Mouse (Mus musculus) MEL (cell line): ENCODE measurements around the gene Zfp512b. TPM values are rescaled to one million over a fixed set of nuclear protein-coding genes. Genes with fewer than 3 reads are reported as not detected.

Experiments used
- DNase-seq: peaks from one replicate; pipeline ENCODE4 v3.0.0; 2011; ENCODE audit warnings: low read depth, low spot score
- H3K27ac ChIP-seq: 2 replicates; pipeline ENCODE4 v1.5.1; 2012; ENCODE audit warnings: low read depth, mild to moderate bottlenecking, control low read depth, low read length, moderate library complexity; ENCODE audit not compliant: control insufficient read depth
- H3K27me3 ChIP-seq, 2 experiments: fragments of 150-350 bp in 1 of 2; sonication (generic) in 1 of 2; 2 replicates each; pipeline ENCODE4 v1.6.1; 2012; ENCODE audit warnings: low read length in 2 of 2, mild to moderate bottlenecking in 2 of 2, improper control_type of control experiment in 1 of 2, moderate library complexity in 1 of 2; ENCODE audit not compliant: insufficient read depth in 2 of 2, control insufficient read depth in 1 of 2
- H3K36me3 ChIP-seq, 2 experiments: 2 replicates each; pipeline ENCODE4 v1.6.1; 2012 to 2014; ENCODE audit warnings: low read length in 2 of 2, improper control_type of control experiment in 1 of 2, inconsistent platforms in 1 of 2, mild to moderate bottlenecking in 1 of 2; ENCODE audit not compliant: insufficient read depth in 2 of 2, control insufficient read depth in 1 of 2
- H3K4me1 ChIP-seq, 2 experiments: fragments of 150-350 bp in 1 of 2; sonication (generic) in 1 of 2; 2 replicates each; pipeline ENCODE4 v1.6.1; 2012; ENCODE audit warnings: low read length in 2 of 2, improper control_type of control experiment in 1 of 2, mild to moderate bottlenecking in 1 of 2; ENCODE audit not compliant: insufficient read depth in 2 of 2, control insufficient read depth in 1 of 2
- H3K4me3 ChIP-seq, 2 experiments: fragments of 150-350 bp in 1 of 2; sonication (generic) in 1 of 2; 2 replicates each; pipeline ENCODE4 v1.5.1; 2012; ENCODE audit warnings: low read depth in 2 of 2, low read length in 2 of 2, mild to moderate bottlenecking in 2 of 2, moderate library complexity in 2 of 2, control low read depth in 1 of 2, improper control_type of control experiment in 1 of 2; ENCODE audit not compliant: control insufficient read depth in 1 of 2, insufficient read depth in 1 of 2
- H3K79me2 ChIP-seq: 2 replicates; pipeline ENCODE4 v1.6.1; 2012; ENCODE audit warnings: mild to moderate bottlenecking, low read length, moderate library complexity; ENCODE audit not compliant: control insufficient read depth, poor library complexity, insufficient read depth
- H3K9ac ChIP-seq: 2 replicates; pipeline ENCODE4 v1.6.1; 2012; ENCODE audit warnings: low read depth, mild to moderate bottlenecking, control low read depth, low read length, moderate library complexity; ENCODE audit not compliant: control insufficient read depth, poor library complexity, severe bottlenecking
- H3K9me3 ChIP-seq: fragments of 150-350 bp; sonication (generic); replicated peaks from 2 replicates; pipeline ENCODE4 v1.6.1; 2012; ENCODE audit warnings: mild to moderate bottlenecking, low read length, improper control_type of control experiment, moderate library complexity; ENCODE audit not compliant: insufficient read depth
- BHLHE40 ChIP-seq: IDR thresholded peaks from 2 replicates; pipeline ENCODE4 v1.6.1; 2012; ENCODE audit warnings: low read depth, mild to moderate bottlenecking, inconsistent platforms, low read length, improper control_type of control experiment, borderline replicate concordance
- CHD1 ChIP-seq: IDR thresholded peaks from 2 replicates; pipeline ENCODE4 v1.6.1; 2012; ENCODE audit warnings: low read depth, mild to moderate bottlenecking, inconsistent platforms, low read length, improper control_type of control experiment
- CHD2 ChIP-seq: IDR thresholded peaks from 2 replicates; pipeline ENCODE4 v1.6.1; 2011; ENCODE audit warnings: low read length, improper control_type of control experiment
- CTCF ChIP-seq, 3 experiments: IDR thresholded peaks in 2 of 3; conservative IDR thresholded peaks in 1 of 3; 2 replicates each; pipeline ENCODE4 v1.5.1; 2011 to 2012; ENCODE audit warnings: low read length in 3 of 3, low read depth in 2 of 3, mild to moderate bottlenecking in 2 of 3, improper control_type of control experiment in 1 of 3, inconsistent platforms in 1 of 3, mixed read lengths in 1 of 3, moderate library complexity in 1 of 3; ENCODE audit not compliant: control insufficient read depth in 1 of 3, insufficient read depth in 1 of 3, poor library complexity in 1 of 3, severe bottlenecking in 1 of 3
- ETS1 ChIP-seq: IDR thresholded peaks from 2 replicates; pipeline ENCODE4 v1.6.1; 2012; ENCODE audit warnings: low read depth, mild to moderate bottlenecking, inconsistent platforms, low read length, improper control_type of control experiment, moderate library complexity
- GABPA ChIP-seq: IDR thresholded peaks from 2 replicates; pipeline ENCODE4 v1.6.1; 2012; ENCODE audit warnings: low read depth, mild to moderate bottlenecking, inconsistent platforms, low read length, improper control_type of control experiment, moderate library complexity
- HCFC1 ChIP-seq: IDR thresholded peaks from 2 replicates; pipeline ENCODE4 v1.6.1; 2012; ENCODE audit warnings: low read depth, mild to moderate bottlenecking, inconsistent platforms, low read length, improper control_type of control experiment, moderate library complexity
- JUND ChIP-seq: IDR thresholded peaks from 2 replicates; pipeline ENCODE4 v1.6.1; 2011; ENCODE audit warnings: low read depth, mild to moderate bottlenecking, improper control_type of control experiment, low read length
- MAFK ChIP-seq: IDR thresholded peaks from 2 replicates; pipeline ENCODE4 v1.6.1; 2011; ENCODE audit warnings: low read depth, mild to moderate bottlenecking, low read length, improper control_type of control experiment, borderline replicate concordance
- MAX ChIP-seq: IDR thresholded peaks from 2 replicates; pipeline ENCODE4 v1.6.1; 2011; ENCODE audit warnings: low read length, improper control_type of control experiment
- MAZ ChIP-seq: IDR thresholded peaks from 2 replicates; pipeline ENCODE4 v1.6.1; 2012; ENCODE audit warnings: low read depth, mild to moderate bottlenecking, inconsistent platforms, low read length, improper control_type of control experiment
- MYB ChIP-seq: IDR thresholded peaks from 2 replicates; pipeline ENCODE4 v1.6.1; 2011; ENCODE audit warnings: mild to moderate bottlenecking, low read depth, low read length, improper control_type of control experiment
- MYC ChIP-seq: IDR thresholded peaks from 2 replicates; pipeline ENCODE4 v1.6.1; 2011; ENCODE audit warnings: low read depth, mild to moderate bottlenecking, low read length, improper control_type of control experiment, moderate library complexity
- NELFE ChIP-seq: IDR thresholded peaks from 2 replicates; pipeline ENCODE4 v1.6.1; 2011; ENCODE audit warnings: low read depth, low read length, improper control_type of control experiment
- POLR2AphosphoS5 ChIP-seq: IDR thresholded peaks from 2 replicates; pipeline ENCODE4 v1.6.1; 2012; ENCODE audit warnings: low read depth, borderline replicate concordance, mild to moderate bottlenecking, inconsistent platforms, low read length, moderate library complexity, mixed read lengths
- RAD21 ChIP-seq: IDR thresholded peaks from 2 replicates; pipeline ENCODE4 v1.6.1; 2011; ENCODE audit warnings: mild to moderate bottlenecking, low read depth, low read length, improper control_type of control experiment
- SMC3 ChIP-seq: IDR thresholded peaks from 2 replicates; pipeline ENCODE4 v1.6.1; 2011; ENCODE audit warnings: low read depth, low read length, improper control_type of control experiment
- TAL1 ChIP-seq: IDR thresholded peaks from 2 replicates; pipeline ENCODE4 v1.6.1; 2012; ENCODE audit warnings: mild to moderate bottlenecking, inconsistent platforms, low read length, moderate library complexity, mixed read lengths
- TBP ChIP-seq: IDR thresholded peaks from 2 replicates; pipeline ENCODE4 v1.8.0; 2011; ENCODE audit warnings: low read depth, low read length, improper control_type of control experiment
- ZC3H11A ChIP-seq: IDR thresholded peaks from 2 replicates; pipeline ENCODE4 v1.6.1; 2012; ENCODE audit warnings: low read depth, mild to moderate bottlenecking, inconsistent platforms, low read length, improper control_type of control experiment
- ZKSCAN1 ChIP-seq: IDR thresholded peaks from 2 replicates; pipeline ENCODE4 v1.6.1; 2012; ENCODE audit warnings: low read depth, mild to moderate bottlenecking, inconsistent platforms, low read length, improper control_type of control experiment, moderate library complexity
- ZMIZ1 ChIP-seq: IDR thresholded peaks from 2 replicates; pipeline ENCODE4 v1.6.1; 2012; ENCODE audit warnings: low read depth, mild to moderate bottlenecking, inconsistent platforms, low read length, improper control_type of control experiment, moderate library complexity
- ZNF384 ChIP-seq: IDR thresholded peaks from 2 replicates; pipeline ENCODE4 v1.6.1; 2012; ENCODE audit warnings: low read depth, mild to moderate bottlenecking, inconsistent platforms, low read length, improper control_type of control experiment
- polyA plus RNA-seq, 2 experiments: library from polyadenylated mRNA; stranded (reverse) in 1 of 2; unstranded in 1 of 2; fragments of >175 nt in 1 of 2; fragments of >200 nt in 1 of 2; gene quantifications; 2 replicates each; pipeline versions ENCODE4 v1.2.1 to v1.2.4; 2012; ENCODE audit warnings: low replicate concordance in 2 of 2, low read depth in 1 of 2; ENCODE audit not compliant: insufficient read length in 2 of 2, insufficient read depth in 1 of 2, missing spikeins in 1 of 2
- total RNA-seq: library from RNA; depleted of rRNA; stranded (reverse); fragments of 300-350 nt; gene quantifications from 2 replicates; pipeline ENCODE4 v1.2.3, GENCODE M21; 2012

Gene Zfp512b
- total and polyA plus RNA-seq, 3 experiments = 15.5 to 37.6 TPM; not detected in 1

- no peak for TF ChIP-seq ZKSCAN1
- no peak for TF ChIP-seq MYB
- no peak for DNase-seq
- H3K79me2 ChIP-seq = peaks cover 14% of the 10 kb centered on the region
- peaks cover 0 to 12% of the 10 kb centered on the region in 2 experiments; a peak in 2 of 4 replicates for H3K4me1 ChIP-seq
- H3K27me3 ChIP-seq = no peaks in the 10 kb centered on the region
- no peaks in the 10 kb centered on the region for H3K9me3 ChIP-seq
- no peak overlapping the region for H3K27ac ChIP-seq
- H3K9ac ChIP-seq = no peak overlapping the region
- peaks cover 0 to 7% of the 10 kb centered on the region in 2 experiments; a peak in 3 of 4 replicates for H3K36me3 ChIP-seq
- no peak overlapping the region for H3K4me3 ChIP-seq
These were observed 4.3 kb downstream of the Zfp512b start for GRCm38 (mm10) chr2:181588229-181588780.

- H3K9ac ChIP-seq = no peak overlapping the region
- TF ChIP-seq GABPA = no peak
- no peak for TF ChIP-seq ZMIZ1
- TF ChIP-seq MYC = no peak
- TF ChIP-seq NELFE = no peak
- no peak for TF ChIP-seq MAZ
- TF ChIP-seq CHD1 = no peak
- no peak for TF ChIP-seq CHD2
- TF ChIP-seq TAL1 = no peak
- peak; percentile 2 to 59 (median 37); a peak in 3 of 6 replicates for TF ChIP-seq CTCF (IDR thresholded peaks at IDR 0.05 in 2 of 3, conservative IDR thresholded peaks at IDR 0.05 in 1 of 3; ENCODE audit: control insufficient read depth in 1 of 3, insufficient read depth in 1 of 3, low read depth in 2 of 3, low read length in 3 of 3, poor library complexity in 1 of 3, severe bottlenecking in 1 of 3)
- TF ChIP-seq, all 39 proteins: peak for 1
- Histone ChIP-seq H3K27ac (no peak overlapping the region), H3K36me3 (peaks cover 0 to 7% of the 10 kb centered on the region in 2 experiments; a peak in 3 of 4 replicates), H3K9me3 (no peaks in the 10 kb centered on the region), H3K27me3 (no peaks in the 10 kb centered on the region), H3K79me2 (peaks cover 14% of the 10 kb centered on the region), H3K4me3 (no peak overlapping the region), H3K4me1 (peaks cover 0 to 10% of the 10 kb centered on the region in 2 experiments; a peak in 2 of 4 replicates)
- DNase-seq = no peak
These were observed 4.8 kb downstream of the Zfp512b start for GRCm38 (mm10) chr2:181587796-181588195.

GRCm38 (mm10) chr2:181586124-181586523, 6.5 kb downstream of the Zfp512b start:
- DNase-seq = no peak
- no peak overlapping the region for H3K9ac ChIP-seq
- no peak overlapping the region for H3K27ac ChIP-seq
- TF ChIP-seq RAD21 = no peak
- no peak for TF ChIP-seq CHD1
- TF ChIP-seq MAFK = no peak
- no peak for TF ChIP-seq ETS1
- TF ChIP-seq JUND = no peak
- TF ChIP-seq MYC = no peak
- TF ChIP-seq TBP = no peak
- TF ChIP-seq MAX = no peak
- TF ChIP-seq BHLHE40 = no peak
- no peak for TF ChIP-seq HCFC1
- no peak for TF ChIP-seq POLR2AphosphoS5
- no peak for TF ChIP-seq CHD2
- no peak for TF ChIP-seq SMC3
- no peak for TF ChIP-seq ZNF384
- no peak for TF ChIP-seq ZC3H11A
- TF ChIP-seq, all 39 proteins: peak for 0
- H3K4me1 ChIP-seq = peaks cover 2 to 3% of the 10 kb centered on the region in 2 experiments; a peak in 3 of 4 replicates
- H3K79me2 ChIP-seq = peaks cover 5% of the 10 kb centered on the region
- no peaks in the 10 kb centered on the region for H3K27me3 ChIP-seq
- no peaks in the 10 kb centered on the region for H3K9me3 ChIP-seq
- H3K36me3 ChIP-seq = peaks cover 0 to 4% of the 10 kb centered on the region in 2 experiments; a peak in 3 of 4 replicates
- no peak overlapping the region for H3K4me3 ChIP-seq
